Mouse (Mus musculus): ENCODE measurements around the gene Gm47841. TPM values are rescaled to one million over a fixed set of nuclear protein-coding genes. Genes with fewer than 3 reads are reported as not detected.

Gm47841 gene
- polyA plus RNA-seq (2012; rRNA removed), result not detected in 2 replicates

GRCm38 (mm10) chr15:101047194-101047555 lies at the start of gene Gm47841:
Gene Gm47841, minus strand, starts transcription at chr15:101047397.

GRCm38 (mm10) chr15:101077813-101078730 lies 30.9 kb upstream of the Gm47841 start, which contains the start of gene Fignl2:
Gene Fignl2, minus strand, starts transcription at chr15:101078567.

Other genes with a start within 250 kb of the Gm47841 start
- gene Scn8a, start 177.5 kb downstream of the Gm47841 start, polyA plus RNA-seq (2012; rRNA removed), result 2.9 and 3.0 TPM in 2 replicates
- gene Fignl2, start 31.2 kb upstream of the Gm47841 start, polyA plus RNA-seq (2012; rRNA removed), result 1.2 and 1.4 TPM in 2 replicates
- not detected in 2 replicates for gene Ankrd33, start 68.4 kb upstream of the Gm47841 start, polyA plus RNA-seq (2012; rRNA removed)
- 3.8 and 4.6 TPM in 2 replicates for gene Acvrl1, start 81.1 kb upstream of the Gm47841 start, polyA plus RNA-seq (2012; rRNA removed)
- gene Acvr1b, start 126.7 kb upstream of the Gm47841 start, polyA plus RNA-seq (2012; rRNA removed), result 5.0 and 6.3 TPM in 2 replicates
- 0.85 and 1.2 TPM in 2 replicates for gene Grasp, start 176.8 kb upstream of the Gm47841 start, polyA plus RNA-seq (2012; rRNA removed)
- gene Nr4a1, start 206.9 kb upstream of the Gm47841 start, polyA plus RNA-seq (2012; rRNA removed), result 0.94 and 0.97 TPM in 2 replicates
- 22.5 and 25.1 TPM in 2 replicates for gene Atg101, start 236.9 kb upstream of the Gm47841 start, polyA plus RNA-seq (2012; rRNA removed)
- gene 6030408B16Rik, start 245.8 kb upstream of the Gm47841 start, polyA plus RNA-seq (2012; rRNA removed), result 0.43 and 0.51 TPM in 2 replicates

Measured in liver, embryonic 18 days (tissue).